ENCODE assay signal across 8 mouse cellular contexts in genomic region chr8:87708127-87708637, GRCm38 (mm10).
DNase-seq lines count a peak whose midpoint lies in the region; ATAC-seq lines count a peak whose summit lies in the region.

No protein-coding gene starts in this region.

- ATAC-seq in heart, embryonic 11.5 days (replicated peaks; ENCODE audit: insufficient number of reproducible peaks, low FRiP score, low TSS enrichment): no peak
- no peak for ATAC-seq in embryonic facial prominence, embryonic 13.5 days (ENCODE audit: insufficient number of reproducible peaks, insufficient read depth, low FRiP score, low TSS enrichment, low read depth)
- peak; percentile 75 for ATAC-seq in limb, embryonic 12.5 days (ENCODE audit: insufficient number of reproducible peaks, insufficient read depth, low FRiP score, low TSS enrichment, low read depth)
- no peak; the same call in 1 of the 2 replicates for ATAC-seq in frontal cortex, adult (ENCODE audit: low TSS enrichment)

- H3K36me3 ChIP-seq in heart, embryonic 11.5 days (ENCODE audit: control insufficient read depth, insufficient read depth, low read length): no peaks in the 10 kb centered on the region
- H3K36me3 ChIP-seq in embryonic facial prominence, embryonic 13.5 days: no peaks in the 10 kb centered on the region
- no peaks in the 10 kb centered on the region for H3K36me3 ChIP-seq in limb, embryonic 12.5 days

- 0 out of 2 replicates have a peak, but pooled peaks cover 2% of the 10 kb centered on the region for H3K4me1 ChIP-seq in heart, embryonic 11.5 days (ENCODE audit: control insufficient read depth, insufficient read depth, low read length)
- peaks cover 28% of the 10 kb centered on the region for H3K4me1 ChIP-seq in embryonic facial prominence, embryonic 13.5 days
- H3K4me1 ChIP-seq in limb, embryonic 12.5 days (replicated peaks): peaks cover 44% of the 10 kb centered on the region

- no peak overlapping the region for H3K27ac ChIP-seq in heart, embryonic 11.5 days (ENCODE audit: low read depth, low read length)
- H3K27ac ChIP-seq in embryonic facial prominence, embryonic 13.5 days: no peak overlapping the region
- H3K27ac ChIP-seq in limb, embryonic 12.5 days: peak overlapping the region; percentile 83

- H3K27me3 ChIP-seq in heart, embryonic 11.5 days (ENCODE audit: control insufficient read depth, insufficient read depth, low read length): no peaks in the 10 kb centered on the region
- H3K27me3 ChIP-seq in embryonic facial prominence, embryonic 13.5 days: no peaks in the 10 kb centered on the region
- H3K27me3 ChIP-seq in limb, embryonic 12.5 days: no peaks in the 10 kb centered on the region

- H3K9me3 ChIP-seq in heart, embryonic 11.5 days (replicated peaks; ENCODE audit: control insufficient read depth, low read length): no peaks in the 10 kb centered on the region
- no peaks in the 10 kb centered on the region for H3K9me3 ChIP-seq in embryonic facial prominence, embryonic 13.5 days
- H3K9me3 ChIP-seq in limb, embryonic 12.5 days: no peaks in the 10 kb centered on the region

- no peak overlapping the region for H3K9ac ChIP-seq in heart, embryonic 11.5 days (ENCODE audit: low read depth, low read length)
- H3K9ac ChIP-seq in embryonic facial prominence, embryonic 13.5 days: 0 out of 2 replicates have a peak overlapping the region, but pooled peaks have one; percentile 16
- H3K9ac ChIP-seq in limb, embryonic 12.5 days (replicated peaks): no peak overlapping the region

- peak overlapping the region; percentile 17; the same call in 1 of the 2 replicates for H3K4me2 ChIP-seq in heart, embryonic 11.5 days
- H3K4me2 ChIP-seq in embryonic facial prominence, embryonic 13.5 days: peak overlapping the region; percentile 37; the same call in 1 of the 2 replicates
- H3K4me2 ChIP-seq in limb, embryonic 12.5 days: peak overlapping the region; percentile 53

- 30% methylated on average over 11 of the region's 11 CpGs for WGBS in heart, embryonic 11.5 days (ENCODE audit: insufficient replicate concordance)
- 29% methylated on average over 11 of the region's 11 CpGs for WGBS in embryonic facial prominence, embryonic 13.5 days
- 3% methylated on average over 11 of the region's 11 CpGs for WGBS in limb, embryonic 12.5 days

- no peak overlapping the region for H3K4me3 ChIP-seq in heart, embryonic 11.5 days (ENCODE audit: low read depth, low read length)
- H3K4me3 ChIP-seq in embryonic facial prominence, embryonic 13.5 days: no peak overlapping the region
- no peak overlapping the region for H3K4me3 ChIP-seq in limb, embryonic 12.5 days (replicated peaks)

- no peak for DNase-seq in heart, adult 18-20 months
- peak; percentile 7 to 41 for DNase-seq in spleen, postnatal 10 days (ENCODE audit: low spot score in 2 of 2)
- no peak for DNase-seq in ovary, postnatal 36 days (ENCODE audit: low spot score)
- DNase-seq in heart, postnatal 4 days: no peak

Comparison
In these comparisons a context has a peak if more than half of its experiments do, and no peak if none do; other contexts are left out.
1. DNase-seq: peak in spleen, postnatal 10 days (2 of 2); none in heart, adult 18-20 months (0 of 2), ovary, postnatal 36 days (single experiment) and heart, postnatal 4 days (single experiment).
2. Peak in every context shown above with its lines, with median percentiles within 50 percentile points of each other: H3K4me2 ChIP-seq.